Mouse (Mus musculus) MN1 (cell line): ENCODE results near the gene Zdhhc19.
"Not testable (repeated sequence)": the region's sequence is repeated elsewhere in the genome, so short reads cannot be mapped to it uniquely, and the experiment has no call there.

Source experiments
- DNase-seq: peaks from one replicate; pipeline ENCODE4 v3.0.0-alpha.2; 2016; ENCODE audit warnings: low spot score

Gene Zdhhc19

DNA sequence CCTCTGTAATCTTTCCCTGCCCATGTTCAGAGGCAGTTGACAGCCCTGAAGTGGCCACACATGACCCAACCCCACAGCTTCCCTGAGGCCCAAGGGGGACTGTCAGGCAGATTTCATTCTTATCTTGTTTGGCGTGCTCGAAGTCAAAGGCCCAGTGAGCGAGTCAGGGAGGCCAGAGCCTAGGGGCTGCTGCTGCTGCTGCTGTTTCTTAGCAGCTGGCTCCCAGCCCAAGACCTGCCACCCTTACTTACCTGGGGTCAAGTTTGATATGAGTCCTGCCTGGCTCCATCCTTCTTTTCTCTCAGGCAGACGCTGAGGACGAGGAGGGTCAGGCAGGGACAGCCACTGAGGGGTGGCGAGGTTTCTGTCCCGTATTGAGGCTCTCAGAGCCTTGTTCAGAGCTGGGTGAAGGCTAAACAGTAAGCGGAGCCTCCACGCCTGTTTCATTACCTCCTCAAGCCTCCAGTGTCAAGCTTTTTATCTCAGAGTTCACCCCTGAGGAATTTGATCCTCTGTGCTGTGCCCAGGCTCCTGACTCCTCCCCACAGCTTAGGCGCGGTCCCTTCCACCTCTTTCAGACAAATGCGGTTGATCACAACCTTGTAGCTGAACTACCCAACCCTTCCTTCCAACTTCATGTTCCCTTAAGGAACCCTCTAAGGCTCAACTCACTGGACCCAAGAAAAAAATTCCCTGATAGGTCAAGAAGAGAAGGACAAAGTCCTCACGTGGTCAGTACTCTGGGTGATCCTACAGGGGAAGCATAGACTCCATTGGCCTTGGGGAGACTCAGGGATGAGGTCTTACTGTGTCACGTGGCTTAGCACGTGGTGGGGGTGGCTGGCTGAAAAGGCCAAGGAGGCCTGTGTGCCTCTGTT lies 8.6 kb upstream of the Zdhhc19 start, which contains the start of gene Slc51a:
Gene Slc51a (minus strand): TSS at position 646 of the 878 bp plus-strand sequence.
- no peak for DNase-seq

DNA sequence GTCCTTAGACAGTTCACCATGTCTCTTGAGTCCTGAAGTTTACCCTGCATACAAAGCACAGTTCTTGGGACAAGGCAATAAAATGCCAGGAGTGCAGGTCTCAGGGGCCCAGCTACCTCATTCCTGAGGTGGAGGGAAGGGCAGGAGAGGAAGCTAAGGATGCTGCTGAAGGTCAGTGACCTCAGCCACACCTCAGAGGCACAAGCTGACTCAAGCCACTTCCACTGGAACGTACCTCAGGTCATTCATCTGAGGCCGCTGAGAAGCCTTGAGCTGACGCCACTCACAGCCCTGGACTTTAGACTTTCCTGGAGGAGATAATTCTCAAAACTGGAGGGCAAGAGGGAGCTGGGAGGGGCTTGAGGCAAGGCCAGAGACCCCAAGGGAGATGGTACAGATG lies 7.1 kb upstream of the Zdhhc19 start:
- no peak for DNase-seq

GRCm38 (mm10) chr16:32494371-32494770 lies 1.7 kb upstream of the Zdhhc19 start:
- not testable (repeated sequence) for DNase-seq

GRCm38 (mm10) chr16:32498996-32499395 lies 2.9 kb downstream of the Zdhhc19 start:
- no peak for DNase-seq

GRCm38 (mm10) chr16:32499430-32500037 lies 3.5 kb downstream of the Zdhhc19 start:
- DNase-seq: peak; percentile 88

DNA sequence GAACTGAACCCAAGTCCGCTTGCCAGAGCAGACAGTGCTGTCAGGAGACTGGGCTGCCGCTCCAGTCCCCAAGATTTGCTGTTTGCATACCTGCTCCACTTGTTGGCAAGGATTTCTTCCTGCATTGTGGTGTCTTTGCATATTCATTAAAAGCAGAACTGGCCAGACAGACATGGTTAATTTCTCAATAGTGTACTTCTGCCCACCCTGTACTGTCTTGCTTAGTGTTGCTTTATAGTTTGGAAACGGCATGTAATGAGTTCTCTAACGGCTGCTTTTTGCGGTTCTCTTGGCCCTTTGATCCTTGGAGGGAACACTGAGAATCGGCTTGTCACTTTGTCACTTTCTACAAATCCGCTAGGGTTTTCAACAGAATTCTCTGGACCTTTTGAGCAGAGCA lies 5.4 kb downstream of the Zdhhc19 start:
- no peak for DNase-seq

- no peak for DNase-seq
These were observed 6.7 kb downstream of the Zdhhc19 start for GRCm38 (mm10) chr16:32502621-32503335.

GRCm38 (mm10) chr16:32503633-32504032 lies 7.6 kb downstream of the Zdhhc19 start:
- DNase-seq: no peak

- DNase-seq: no peak
These were observed 10.2 kb downstream of the Zdhhc19 start for GRCm38 (mm10) chr16:32506298-32506697.

GRCm38 (mm10) chr16:32506868-32507267 lies 10.8 kb downstream of the Zdhhc19 start:
- DNase-seq: no peak

DNA sequence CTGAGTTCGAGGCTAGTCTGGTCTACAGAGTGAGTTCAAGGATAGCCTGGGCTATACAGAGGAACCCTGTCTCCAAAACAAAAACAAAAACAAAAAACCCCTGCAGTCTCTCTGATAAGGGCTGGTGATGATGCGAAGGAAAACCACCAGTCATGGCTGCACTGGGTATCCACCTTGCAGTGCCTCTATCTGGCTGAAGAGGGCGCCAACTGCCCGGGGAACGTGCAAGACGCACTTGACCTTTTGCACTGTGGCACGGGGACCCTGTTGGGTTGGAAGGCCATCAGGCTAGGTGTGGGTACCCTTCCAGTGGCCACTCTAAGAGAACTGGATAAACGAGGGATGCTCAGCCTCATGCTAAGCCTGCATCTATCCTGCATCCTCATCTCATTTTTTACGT lies 11.3 kb downstream of the Zdhhc19 start:
- DNase-seq: peak; percentile 40

GRCm38 (mm10) chr16:32508035-32508434 lies 12.0 kb downstream of the Zdhhc19 start:
- DNase-seq: no peak

GRCm38 (mm10) chr16:32508506-32509065 lies 12.5 kb downstream of the Zdhhc19 start:
- no peak for DNase-seq

GRCm38 (mm10) chr16:32509066-32509942 lies 13.2 kb downstream of the Zdhhc19 start:
- peak; percentile 22 for DNase-seq

DNA sequence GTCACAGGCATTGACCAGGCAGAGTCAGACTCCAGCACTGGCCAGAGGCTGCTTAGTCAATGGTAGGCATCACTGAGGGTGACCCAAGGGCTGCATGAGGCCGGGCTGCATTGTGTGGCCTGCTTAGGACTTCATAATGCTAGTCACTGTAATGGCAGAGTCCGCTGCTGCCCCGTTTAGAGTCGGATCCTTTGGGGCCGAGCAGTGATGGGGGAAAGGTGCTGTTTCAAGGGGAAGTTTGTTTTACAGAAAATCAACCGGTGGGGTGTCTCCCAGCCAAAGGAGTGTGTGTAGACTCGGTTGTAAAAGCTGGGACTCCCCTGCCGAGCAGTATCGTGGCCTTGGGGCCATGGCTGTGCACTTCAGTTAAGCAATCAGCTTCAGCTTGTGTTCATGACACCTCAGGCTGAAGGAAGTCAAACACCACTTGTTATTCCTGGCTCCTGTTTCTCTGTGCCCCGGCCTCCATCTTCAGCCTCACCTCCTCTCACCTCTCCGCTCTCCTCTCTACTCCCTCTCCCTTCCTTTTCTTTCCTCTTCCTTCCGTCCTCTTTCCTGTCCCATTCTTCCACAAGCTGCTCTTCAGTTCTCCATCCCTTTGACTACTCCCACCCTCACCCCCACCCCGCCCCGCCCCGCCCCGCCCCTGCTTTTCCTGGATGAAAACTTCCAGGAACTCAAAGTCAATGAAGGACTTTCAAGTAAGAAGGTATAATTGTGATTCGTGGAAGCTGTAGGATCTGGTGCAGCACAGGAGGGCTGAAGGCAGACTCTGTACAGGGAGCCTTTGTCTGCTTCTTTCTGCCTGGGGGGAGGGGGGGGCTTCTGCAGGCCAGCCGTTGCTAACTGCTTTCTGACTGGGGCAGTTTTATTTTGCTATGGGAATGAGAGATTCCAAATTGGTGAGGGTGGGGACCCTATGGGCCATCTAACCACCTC lies 14.6 kb downstream of the Zdhhc19 start:
- no peak for DNase-seq

- no peak for DNase-seq
These were observed 15.3 kb downstream of the Zdhhc19 start for GRCm38 (mm10) chr16:32511338-32511734.

GRCm38 (mm10) chr16:32511827-32512490 lies 15.9 kb downstream of the Zdhhc19 start:
- DNase-seq: no peak

GRCm38 (mm10) chr16:32512921-32513320 lies 16.9 kb downstream of the Zdhhc19 start:
- DNase-seq: no peak

DNA sequence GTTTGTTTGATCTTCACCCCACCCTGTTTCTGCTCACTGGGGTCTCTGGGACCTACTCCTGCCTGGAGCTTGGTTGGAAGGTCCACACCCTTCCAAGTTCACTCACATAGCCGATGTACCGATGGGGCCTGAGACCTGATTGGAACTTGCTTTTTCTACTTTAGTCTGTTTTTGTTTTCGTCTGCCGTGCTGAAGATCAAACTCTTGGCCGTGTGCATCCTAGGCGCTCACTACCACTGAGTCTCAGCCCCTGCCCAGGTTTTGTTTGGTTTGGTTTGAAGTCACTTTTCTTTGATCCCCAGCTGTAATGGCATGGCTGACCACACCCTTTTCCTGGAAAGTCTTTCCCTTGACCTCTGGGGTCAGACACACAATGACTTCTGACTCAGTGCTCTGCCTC lies 17.3 kb downstream of the Zdhhc19 start:
- DNase-seq: no peak

GRCm38 (mm10) chr16:32513948-32514347 lies 17.9 kb downstream of the Zdhhc19 start:
- no peak for DNase-seq
